In the genomic region with DNA sequence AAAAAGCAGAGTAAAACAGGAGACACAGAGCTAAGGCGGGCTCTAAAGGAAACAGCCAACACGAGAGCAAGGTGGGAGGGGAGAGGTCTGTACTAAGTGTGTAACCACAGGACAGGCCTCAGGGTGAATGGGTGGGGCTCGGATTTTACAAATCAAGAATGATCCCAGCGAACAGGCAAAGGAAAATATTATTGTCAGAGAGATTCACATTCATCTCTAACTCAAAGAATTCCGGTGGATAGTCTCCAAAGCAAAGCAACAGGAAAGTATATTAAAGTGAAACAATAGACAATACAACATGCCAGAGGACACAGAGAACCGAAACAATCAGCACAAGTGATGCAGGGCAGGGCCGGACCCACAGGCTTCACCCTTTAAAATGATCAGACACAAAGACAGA, we compare ENCODE assay signal across 17 mouse cellular contexts. TPM values are rescaled to one million over a fixed set of nuclear protein-coding genes. Genes with fewer than 3 reads are reported as not detected.
DNase-seq lines count a peak whose midpoint lies in the region; ATAC-seq and TF ChIP-seq lines count a peak whose summit lies in the region.
"Had no signal": no experiment of that assay in that cellular context is flagged by ENCODE, and none has a peak within 500 bp of the region (broad histone marks: within the 10 kb centered on the region; RNA-seq: fewer than 3 reads in every experiment).

No protein-coding gene starts in this region.

- no peak overlapping the region for H3K9ac ChIP-seq in liver, postnatal 0 days (replicated peaks)
- H3K9ac ChIP-seq: forebrain, embryonic 13.5 days; forebrain, postnatal 0 days; heart, embryonic 13.5 days had no signal

- no peak for ATAC-seq in liver, postnatal 0 days
- ATAC-seq: forebrain, embryonic 13.5 days; forebrain, postnatal 0 days; hindbrain, embryonic 16.5 days had no signal

- no peak for TF ChIP-seq EP300 in liver, postnatal 0 days (IDR thresholded peaks at IDR 0.05; ENCODE audit: low read depth)

- no peaks in the 10 kb centered on the region for H3K27me3 ChIP-seq in liver, postnatal 0 days (ENCODE audit: insufficient read depth, low read length)
- H3K27me3 ChIP-seq: forebrain, embryonic 13.5 days; heart, embryonic 13.5 days had no signal

- WGBS in lung, adult 2 months: 45% methylated on average over 7 of the region's 7 CpGs
- WGBS in liver, postnatal 0 days (ENCODE audit: insufficient replicate concordance): 57% methylated on average over 7 of the region's 7 CpGs

- peak; percentile 35 for DNase-seq in heart, adult 8-10 months (ENCODE audit: low spot score)
- DNase-seq in heart, postnatal 10 days: no peak
- peak; percentile 49 for DNase-seq in lung, postnatal 36 days
- DNase-seq in lung, adult 2 months: no peak
- DNase-seq in induced T-regulatory cell, adult 2 months (ENCODE audit: low read depth): peak; percentile 37
- DNase-seq in liver, postnatal 0 days: no peak
- no peak for DNase-seq in cerebellum, adult 11 months
- DNase-seq: adrenal gland, postnatal 14 days; cerebellum, adult 2 months; cerebellum, postnatal 10 days; forebrain, postnatal 0 days; gastrocnemius, postnatal 36 days; kidney, adult 8-10 months had no signal

- H3K27ac ChIP-seq in liver, postnatal 0 days (ENCODE audit: low read depth): no peak overlapping the region
- H3K27ac ChIP-seq: embryonic facial prominence, embryonic 10.5 days; forebrain, embryonic 13.5 days; heart, embryonic 13.5 days had no signal

- H3K9me3 ChIP-seq in liver, postnatal 0 days (ENCODE audit: low read length): no peaks in the 10 kb centered on the region
- H3K9me3 ChIP-seq: embryonic facial prominence, embryonic 10.5 days; forebrain, embryonic 13.5 days; heart, embryonic 13.5 days had no signal

- no peak for TF ChIP-seq CTCF in lung, adult 2 months (IDR thresholded peaks at IDR 0.05; ENCODE audit: insufficient read depth, low read length)
- no peak for TF ChIP-seq CTCF in liver, postnatal 0 days (IDR thresholded peaks at IDR 0.05; ENCODE audit: low read depth)

- no peak overlapping the region for H3K4me3 ChIP-seq in lung, adult 2 months (replicated peaks; ENCODE audit: extremely low read depth, low read depth, low read length)
- no peak overlapping the region for H3K4me3 ChIP-seq in liver, postnatal 0 days (ENCODE audit: low read depth, low read length)
- H3K4me3 ChIP-seq: embryonic facial prominence, embryonic 10.5 days; forebrain, embryonic 13.5 days; heart, embryonic 13.5 days had no signal

- H3K4me1 ChIP-seq in lung, adult 2 months (ENCODE audit: control insufficient read depth, insufficient read depth, low read length): peaks cover 4% of the 10 kb centered on the region
- peaks cover 15% of the 10 kb centered on the region for H3K4me1 ChIP-seq in liver, postnatal 0 days (ENCODE audit: insufficient read depth)
- H3K4me1 ChIP-seq: embryonic facial prominence, embryonic 10.5 days had no signal

- TF ChIP-seq POLR2A in lung, adult 2 months (IDR thresholded peaks at IDR 0.05; ENCODE audit: borderline replicate concordance, extremely low read depth, low read depth, low read length): no peak

- no peaks in the 10 kb centered on the region for H3K36me3 ChIP-seq in liver, postnatal 0 days (replicated peaks; ENCODE audit: insufficient read depth, low read length)

- H3K4me2 ChIP-seq in liver, postnatal 0 days (ENCODE audit: low read depth, low read length): no peak overlapping the region
- H3K4me2 ChIP-seq: forebrain, embryonic 13.5 days; heart, embryonic 13.5 days had no signal

- intact Hi-C loops in heart, postnatal 10 days (cut with DNase I): no loop called here

RNA-seq across cellular contexts. Expression of gene Foxn3, which starts 15.0 kb away (rescaled TPM):
- 100 to 1,000 TPM in 3 of 4 experiments, 10 to 100 TPM in 1; 98.7 to 128 (median 104) TPM for total RNA-seq in heart, adult 8-10 months (2022)
- 100 to 1,000 TPM; 128 to 143 TPM for total RNA-seq in heart, postnatal 10 days (2021)
- polyA plus RNA-seq in lung, adult 2 months (2012; rRNA removed): 43.6 and 48.2 TPM in 2 replicates
- 28.7 and 31.2 TPM in 2 replicates for polyA plus RNA-seq in liver, postnatal 0 days (2015; fragmentation: Nextera tagmentation; extraction: Ambion mirVana)

Comparison
In these comparisons a context has a peak if more than half of its experiments do, and no peak if none do; other contexts are left out.
1. DNase-seq: peak in heart, adult 8-10 months (single experiment), lung, postnatal 36 days (single experiment) and induced T-regulatory cell, adult 2 months (single experiment); none in heart, postnatal 10 days (0 of 2), lung, adult 2 months (single experiment), liver, postnatal 0 days (single experiment) and cerebellum, adult 11 months (single experiment).